Mouse (Mus musculus) lung, adult 18-20 months (tissue): ENCODE data around the gene Slc31a2.

Experiments used
- DNase-seq, 2 experiments: peaks; one replicate each; pipeline ENCODE4 v3.0.0; 2022; ENCODE audit warnings: mixed read lengths in 2 of 2

Gene Slc31a2

DNA sequence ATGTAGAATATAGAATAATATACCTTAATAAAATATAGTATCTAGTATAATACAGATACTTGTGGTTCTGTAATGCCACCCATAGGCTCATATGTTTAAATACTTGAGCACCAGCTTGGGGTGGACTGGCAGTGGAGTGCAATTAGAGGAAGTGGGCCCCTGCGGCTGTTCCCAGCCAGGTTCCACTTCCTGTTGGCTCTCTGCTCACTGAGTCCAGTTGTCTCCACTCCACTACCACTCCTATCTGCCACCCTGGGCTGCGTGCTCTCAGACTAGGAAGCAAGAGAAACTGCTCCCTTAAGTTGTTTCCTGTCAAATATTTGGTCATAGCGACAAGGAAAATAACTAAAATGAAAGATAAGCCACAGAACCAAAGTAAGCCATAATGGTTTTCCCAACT, 60.3 kb downstream of the Slc31a2 start:
- DNase-seq, result peak in 1 of 2 experiments; percentile 34

DNA sequence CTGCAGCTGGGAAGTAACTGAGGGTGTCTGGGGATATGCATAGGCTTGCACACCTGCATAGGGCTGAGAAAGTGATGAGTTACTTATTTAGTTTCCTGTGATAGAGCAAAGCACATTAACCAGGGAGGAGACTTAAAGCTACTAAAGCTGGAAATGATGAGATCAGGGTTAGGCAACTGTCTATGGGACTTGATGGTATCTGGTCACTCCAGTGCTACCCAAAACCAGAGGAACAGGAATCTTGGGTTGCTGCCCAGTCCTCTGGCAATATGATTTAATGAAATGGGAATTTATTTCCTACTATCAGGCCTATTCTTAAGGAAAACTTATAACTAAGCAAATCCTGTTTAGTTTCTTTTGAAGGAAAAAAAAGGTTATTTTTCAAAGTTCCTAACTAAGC, 63.7 kb downstream of the Slc31a2 start:
- no peak for DNase-seq

DNA sequence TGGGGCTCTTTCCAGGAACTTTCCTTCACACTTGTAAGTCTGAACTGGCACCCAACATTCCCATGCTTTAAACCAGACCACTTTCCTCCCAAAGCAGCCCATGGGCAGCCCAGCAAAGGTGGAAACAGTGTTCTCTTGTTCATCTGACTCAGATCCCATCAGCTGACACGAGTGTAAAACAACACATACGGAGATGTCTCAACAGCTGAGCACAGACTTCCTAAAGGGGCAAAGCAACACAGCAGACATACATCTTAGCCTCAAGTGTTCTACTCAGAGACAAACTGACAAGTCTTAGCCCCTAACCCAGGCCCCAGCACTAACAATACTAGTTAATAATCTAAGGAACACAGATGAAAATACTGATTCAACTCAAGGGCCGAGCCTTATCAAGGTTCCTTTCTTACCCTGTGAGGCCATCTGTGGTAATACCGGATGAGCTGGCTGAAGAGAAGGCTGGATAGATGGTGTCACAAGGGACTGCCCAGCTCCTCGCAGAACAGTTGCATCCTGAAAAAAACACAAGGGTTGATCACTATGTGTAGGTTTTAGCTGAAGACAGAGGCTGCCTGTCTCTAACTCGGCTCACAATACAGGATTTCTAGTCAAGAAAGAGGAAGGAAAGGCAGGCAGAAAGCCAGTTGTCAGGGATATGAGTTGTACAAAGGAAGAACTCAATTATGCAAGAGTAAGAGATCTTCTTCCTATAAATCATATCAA, 66.7 kb downstream of the Slc31a2 start:
- no peak for DNase-seq

DNA sequence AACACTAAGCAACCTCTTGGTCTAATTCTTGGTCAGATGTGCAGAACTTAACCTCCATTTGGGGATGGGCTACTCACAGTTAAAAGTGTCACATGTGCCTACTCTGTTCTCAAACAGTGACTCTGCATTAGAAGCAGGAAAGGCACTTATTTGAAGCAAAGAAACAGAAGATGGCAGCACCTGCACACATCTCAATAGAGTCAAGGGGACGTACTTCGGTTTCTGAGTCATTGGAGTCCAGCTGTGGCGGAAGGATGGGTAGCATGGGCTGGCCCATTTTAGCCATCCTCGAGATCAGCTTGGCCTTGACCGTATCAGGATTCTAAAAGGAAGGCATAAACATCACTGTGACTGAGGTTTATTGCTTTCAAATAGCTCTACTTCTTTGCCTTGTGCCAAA, 69.6 kb downstream of the Slc31a2 start:
- no peak for DNase-seq

DNA sequence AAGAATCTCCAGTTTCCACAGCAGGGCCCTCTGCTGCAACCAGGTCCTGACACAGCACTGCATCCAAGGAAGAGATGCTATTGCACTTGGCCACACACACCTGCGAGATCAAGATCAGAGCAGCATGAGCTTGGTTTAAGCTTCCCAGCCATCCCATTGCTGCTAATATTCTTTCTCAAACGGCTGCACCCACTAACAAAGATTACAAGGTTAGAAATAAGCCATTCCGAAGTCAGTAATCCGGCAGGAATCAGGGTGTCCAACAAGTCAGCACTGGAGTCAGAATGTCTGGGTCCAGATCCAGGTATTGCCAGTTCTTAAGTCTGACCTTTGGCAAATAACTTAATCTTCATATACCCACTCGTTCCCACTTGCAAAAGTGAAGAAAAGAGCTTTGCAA, 76.2 kb downstream of the Slc31a2 start:
- DNase-seq, result no peak

DNA sequence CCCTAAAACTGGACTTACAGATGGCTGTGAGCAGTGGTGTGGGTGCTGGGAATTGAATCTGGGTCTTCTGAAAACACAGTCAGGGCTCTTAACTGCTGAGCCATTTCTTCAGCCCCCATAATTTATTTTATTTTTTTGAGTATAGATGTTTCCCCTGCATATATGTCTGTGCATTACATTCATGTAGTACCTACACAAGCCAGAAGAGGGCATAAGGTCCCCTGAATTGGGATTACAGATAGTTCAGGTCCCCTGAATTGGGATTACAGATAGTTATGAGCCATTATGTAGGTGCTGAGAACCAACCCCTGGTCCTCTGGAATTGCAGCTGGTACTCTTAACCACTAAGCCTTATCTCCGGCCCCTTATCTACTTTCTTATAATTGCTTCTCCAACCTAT, 81.6 kb downstream of the Slc31a2 start:
- no peak for DNase-seq

DNA sequence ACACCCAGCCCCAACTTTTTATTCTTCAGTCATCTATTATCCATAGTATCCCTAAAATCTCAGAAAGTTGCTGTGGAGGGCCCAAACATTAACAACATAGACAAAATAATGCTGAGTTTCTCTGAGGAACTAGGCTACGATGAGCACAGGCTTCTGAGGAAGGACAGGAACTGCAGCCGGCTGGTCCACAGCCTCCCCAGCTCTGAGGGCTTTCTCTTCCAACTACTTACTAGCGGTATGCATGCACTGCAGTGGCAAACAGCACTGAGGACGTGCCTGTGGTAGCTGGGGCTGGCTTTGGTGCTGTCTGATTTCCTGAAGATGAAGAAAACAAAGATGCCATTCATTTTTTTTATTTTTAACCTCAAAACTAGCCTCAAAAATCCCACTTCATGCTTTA, 83.5 kb downstream of the Slc31a2 start:
- DNase-seq, result no peak

DNA sequence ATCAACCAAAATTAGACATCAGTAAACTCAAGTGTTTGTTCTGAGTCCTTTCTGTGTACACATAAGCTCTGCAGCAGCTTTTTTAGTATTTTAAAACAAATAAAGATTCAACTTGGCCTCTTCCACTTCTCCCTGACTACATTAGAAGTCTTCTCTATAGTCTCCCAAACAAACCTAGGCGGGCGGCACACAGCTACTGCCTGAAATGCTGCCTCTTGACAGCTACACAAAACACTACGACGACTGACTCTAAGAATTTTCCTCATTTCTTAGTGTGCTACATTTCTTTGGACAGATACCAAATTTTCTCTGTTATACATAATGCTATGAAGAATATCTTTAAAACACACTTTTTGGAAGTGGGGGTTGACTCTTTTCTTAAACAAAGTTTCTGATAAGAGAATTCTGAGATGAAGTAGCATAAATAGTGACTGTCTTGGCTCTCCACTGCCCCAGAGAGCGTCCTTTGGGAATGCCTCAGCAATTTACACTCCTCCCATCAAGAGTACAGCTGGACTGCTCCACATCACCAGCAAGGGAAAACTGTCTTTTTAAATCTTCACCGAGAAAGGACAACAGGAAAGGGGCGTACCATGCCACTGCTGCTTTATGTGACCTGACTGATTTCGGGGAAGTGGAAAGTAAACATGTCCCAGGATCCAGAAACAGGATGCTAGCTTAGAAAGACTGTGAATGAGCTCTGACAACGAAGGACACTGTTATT, 85.4 kb downstream of the Slc31a2 start:
- peak in 1 of 2 experiments; percentile 29 for DNase-seq
